Mouse (Mus musculus) small intestine, adult 2 months (tissue): ENCODE measurements around the gene Zyg11b. TPM values are rescaled to one million over a fixed set of nuclear protein-coding genes. Genes with fewer than 3 reads are reported as not detected.

ENCODE experiments used
- H3K27ac ChIP-seq: fragments of 200-500 bp; 2 replicates; pipeline ENCODE4 v1.5.1; 2012; ENCODE audit warnings: low read depth, low read length, control low read depth, inconsistent platforms; ENCODE audit not compliant: insufficient read depth
- H3K27me3 ChIP-seq: fragments of 200-500 bp; 2 replicates; pipeline ENCODE4 v1.6.1; 2012; ENCODE audit warnings: mild to moderate bottlenecking, moderate library complexity, low read length, inconsistent platforms; ENCODE audit not compliant: control insufficient read depth, insufficient read depth
- H3K36me3 ChIP-seq: fragments of 200-500 bp; 2 replicates; pipeline ENCODE4 v1.6.1; 2012; ENCODE audit warnings: mild to moderate bottlenecking, low read length, control low read depth, inconsistent platforms; ENCODE audit not compliant: control insufficient read depth, insufficient read depth
- H3K4me1 ChIP-seq: fragments of 200-500 bp; 2 replicates; pipeline ENCODE4 v1.6.1; 2012; ENCODE audit warnings: low read length, inconsistent platforms, mixed read lengths; ENCODE audit not compliant: control insufficient read depth, insufficient read depth, insufficient read length
- H3K4me3 ChIP-seq: fragments of 200-500 bp; 2 replicates; pipeline ENCODE4 v1.5.1; 2012; ENCODE audit warnings: low read depth, mild to moderate bottlenecking, control low read depth, inconsistent platforms, low read length, moderate library complexity
- CTCF ChIP-seq: fragments of 200-500 bp; IDR thresholded peaks from 2 replicates; pipeline ENCODE4 v1.5.1; 2012; ENCODE audit warnings: low read depth, mild to moderate bottlenecking, control low read depth, inconsistent platforms, low read length, moderate library complexity, mixed read lengths; ENCODE audit not compliant: insufficient replicate concordance, insufficient read length; ENCODE audit errors: extremely low read depth
- POLR2A ChIP-seq: fragments of 200-500 bp; IDR thresholded peaks from 2 replicates; pipeline ENCODE4 v1.6.1; 2012; ENCODE audit warnings: low read depth, mild to moderate bottlenecking, control low read depth, inconsistent platforms, low read length, moderate library complexity
- WGBS: fragments of 180-500 bp; shearing (Covaris S2); methylation state at CpG from one replicate; pipeline ENCODE4 v1.1.7; 2018; 5-methylcytosine and 5-hydroxymethylcytosine counted together
- polyA plus RNA-seq: library from polyadenylated mRNA; depleted of rRNA; stranded (reverse); fragments of >200 nt; gene quantifications from 2 replicates; pipeline ENCODE4 v1.2.3, GENCODE M21; 2012

The Zyg11b gene
- polyA plus RNA-seq, 1 experiment: 4.1 TPM

- no peak for TF ChIP-seq POLR2A
- no peak for TF ChIP-seq CTCF
- Histone ChIP-seq H3K27ac (no peak overlapping the region), H3K4me1 (no peaks in the 10 kb centered on the region; the same call in 1 of the 2 replicates), H3K36me3 (peaks cover 37% of the 10 kb centered on the region), H3K4me3 (no peak overlapping the region), H3K27me3 (no peaks in the 10 kb centered on the region)
- WGBS: 89% methylated on average over 7 of the region's 7 CpGs
Observed at GRCm38 (mm10) chr4:108265774-108266173, 35.1 kb downstream of the Zyg11b start.

- Histone ChIP-seq H3K27me3 (no peaks in the 10 kb centered on the region), H3K4me1 (no peaks in the 10 kb centered on the region), H3K4me3 (no peak overlapping the region), H3K27ac (no peak overlapping the region), H3K36me3 (peaks cover 54% of the 10 kb centered on the region)
- 89% methylated on average over 6 of the region's 6 CpGs for WGBS
- peak; percentile 39; the same call in 1 of the 2 replicates for TF ChIP-seq CTCF
- TF ChIP-seq POLR2A: no peak
Observed at GRCm38 (mm10) chr4:108253317-108253716, 47.6 kb downstream of the Zyg11b start.

GRCm38 (mm10) chr4:108250501-108250900 is 50.4 kb downstream of the Zyg11b start:
- WGBS: 80% methylated on average over 9 of the region's 9 CpGs
- Histone ChIP-seq H3K4me1 (no peaks in the 10 kb centered on the region), H3K27ac (no peak overlapping the region), H3K4me3 (no peak overlapping the region), H3K36me3 (peaks cover 53% of the 10 kb centered on the region), H3K27me3 (no peaks in the 10 kb centered on the region)
- TF ChIP-seq CTCF (no peak), POLR2A (no peak)

GRCm38 (mm10) chr4:108249314-108249713 is 51.6 kb downstream of the Zyg11b start:
- peaks cover 51% of the 10 kb centered on the region for H3K36me3 ChIP-seq
- H3K4me1 ChIP-seq: no peaks in the 10 kb centered on the region
- H3K27me3 ChIP-seq: no peaks in the 10 kb centered on the region
- no peak overlapping the region for H3K27ac ChIP-seq
- WGBS: 96% methylated on average over 3 of the region's 3 CpGs
- no peak for TF ChIP-seq CTCF
- no peak for TF ChIP-seq POLR2A
- H3K4me3 ChIP-seq: no peak overlapping the region

GRCm38 (mm10) chr4:108233654-108234053 is 67.2 kb downstream of the Zyg11b start:
- Histone ChIP-seq H3K27me3 (no peaks in the 10 kb centered on the region), H3K27ac (peak overlapping the region; percentile 89), H3K4me3 (no peak overlapping the region), H3K36me3 (peaks cover 32% of the 10 kb centered on the region), H3K4me1 (peaks cover 13% of the 10 kb centered on the region; the same call in 1 of the 2 replicates)
- 34% methylated on average over 3 of the region's 3 CpGs for WGBS
- TF ChIP-seq POLR2A: no peak
- TF ChIP-seq CTCF: no peak

- Histone ChIP-seq H3K4me3 (no peak overlapping the region), H3K36me3 (no peaks in the 10 kb centered on the region), H3K4me1 (peaks cover 6% of the 10 kb centered on the region; the same call in 1 of the 2 replicates), H3K27me3 (no peaks in the 10 kb centered on the region; the same call in 1 of the 2 replicates), H3K27ac (peak overlapping the region; percentile 83)
- TF ChIP-seq CTCF (no peak), POLR2A (no peak)
- WGBS: 51% methylated on average over 3 of the region's 3 CpGs
Observed at GRCm38 (mm10) chr4:108225341-108225872, 75.5 kb downstream of the Zyg11b start.

DNA sequence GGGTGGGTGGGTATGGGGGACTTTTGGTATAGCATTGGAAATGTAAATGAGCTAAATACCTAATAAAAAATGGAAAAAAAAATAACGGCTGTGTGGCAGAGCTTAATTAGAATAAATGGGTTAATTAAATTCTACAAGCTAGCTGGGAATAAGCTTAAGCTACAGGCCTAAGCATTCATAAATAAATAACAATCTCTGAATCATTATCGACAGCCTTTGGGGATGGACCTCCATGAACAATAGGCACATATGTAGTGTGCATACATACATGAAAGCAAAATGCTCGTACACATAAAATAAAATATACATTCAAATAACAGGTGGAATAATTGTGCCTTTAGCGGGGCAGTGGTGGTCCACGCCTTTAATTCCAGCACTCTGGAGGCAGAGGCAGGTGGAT is 78.4 kb downstream of the Zyg11b start:
- Histone ChIP-seq H3K27me3 (peaks cover 4% of the 10 kb centered on the region), H3K36me3 (no peaks in the 10 kb centered on the region), H3K4me1 (peaks cover 14% of the 10 kb centered on the region), H3K4me3 (no peak overlapping the region), H3K27ac (no peak overlapping the region)
- TF ChIP-seq POLR2A: no peak
- TF ChIP-seq CTCF: no peak
- WGBS: 94% methylated on average over 5 of the region's 5 CpGs
